In genomic region chr7:126474993-126475581, GRCm38 (mm10) we compare ENCODE assay signal across 8 mouse cellular contexts. TPM values are rescaled to one million over a fixed set of nuclear protein-coding genes. Genes with fewer than 3 reads are reported as not detected.
DNase-seq lines count a peak whose midpoint lies in the region; ATAC-seq and TF ChIP-seq lines count a peak whose summit lies in the region.

Gene Sh2b1 (minus strand): TSS chr7:126475424.

- intact Hi-C loops in heart, adult 2 months (cut with DNase I): loop anchor here (2.0 kb wide), 1 partner anchor 92 kb away; the partner anchor contains the start of gene Eif3c

- H3K4me2 ChIP-seq in embryonic facial prominence, embryonic 14.5 days (ENCODE audit: low read depth, low read length): peak within 1 kb of the TSS; percentile 89
- H3K4me2 ChIP-seq in limb, embryonic 14.5 days (replicated peaks; ENCODE audit: low read depth, low read length, severe bottlenecking): peak within 1 kb of the TSS; percentile 88
- H3K4me2 ChIP-seq in midbrain, postnatal 0 days (ENCODE audit: low read depth, low read length, poor library complexity, severe bottlenecking): peak within 1 kb of the TSS; percentile 97

- no peaks in the 10 kb centered on the region for H3K79me2 ChIP-seq in heart, adult 2 months (replicated peaks; ENCODE audit: control insufficient read depth, insufficient read depth, low read length)

- H3K36me3 ChIP-seq in embryonic facial prominence, embryonic 14.5 days (ENCODE audit: control insufficient read depth, insufficient read depth, low read length): peaks cover 29% of the 10 kb centered on the region
- H3K36me3 ChIP-seq in heart, adult 2 months (ENCODE audit: control insufficient read depth, insufficient read depth, low read length): no peaks in the 10 kb centered on the region
- H3K36me3 ChIP-seq in limb, embryonic 14.5 days (ENCODE audit: control insufficient read depth, insufficient read depth, low read length): peaks cover 28% of the 10 kb centered on the region
- H3K36me3 ChIP-seq in midbrain, postnatal 0 days (ENCODE audit: insufficient read depth, low read length): peaks cover 25% of the 10 kb centered on the region

- H3K27ac ChIP-seq in embryonic facial prominence, embryonic 14.5 days (replicated peaks; ENCODE audit: low read depth, low read length): peak within 1 kb of the TSS; percentile 94
- peak within 1 kb of the TSS; percentile 95 for H3K27ac ChIP-seq in heart, adult 2 months
- H3K27ac ChIP-seq in limb, embryonic 14.5 days (replicated peaks; ENCODE audit: low read depth, low read length): peak within 1 kb of the TSS; percentile 90
- peak within 1 kb of the TSS; percentile 94 for H3K27ac ChIP-seq in midbrain, postnatal 0 days (ENCODE audit: low read depth, low read length)

- peaks cover 10% of the 10 kb centered on the region for H3K4me1 ChIP-seq in embryonic facial prominence, embryonic 14.5 days (ENCODE audit: control insufficient read depth, insufficient read depth, low read length)
- H3K4me1 ChIP-seq in heart, adult 2 months (ENCODE audit: control insufficient read depth, insufficient read depth, low read length): peaks cover 2% of the 10 kb centered on the region
- peaks cover 13% of the 10 kb centered on the region for H3K4me1 ChIP-seq in limb, embryonic 14.5 days (ENCODE audit: control insufficient read depth, insufficient read depth, low read length)
- H3K4me1 ChIP-seq in midbrain, postnatal 0 days (ENCODE audit: insufficient read depth, low read length): peaks cover 5% of the 10 kb centered on the region; the same call in 1 of the 2 replicates

- no peaks in the 10 kb centered on the region for H3K27me3 ChIP-seq in embryonic facial prominence, embryonic 14.5 days (replicated peaks; ENCODE audit: control insufficient read depth, insufficient read depth, low read length)
- no peaks in the 10 kb centered on the region for H3K27me3 ChIP-seq in heart, adult 2 months (ENCODE audit: control insufficient read depth, insufficient read depth, low read length)
- no peaks in the 10 kb centered on the region for H3K27me3 ChIP-seq in limb, embryonic 14.5 days (ENCODE audit: control insufficient read depth, insufficient read depth, low read length)
- H3K27me3 ChIP-seq in midbrain, postnatal 0 days (ENCODE audit: insufficient read depth, low read length): no peaks in the 10 kb centered on the region

- WGBS in embryonic facial prominence, embryonic 14.5 days: under 1% methylated on average over 33 of the region's 53 CpGs
- under 1% methylated on average over 53 of the region's 53 CpGs for WGBS in heart, adult 2 months
- WGBS in limb, embryonic 14.5 days: under 1% methylated on average over 51 of the region's 53 CpGs
- under 1% methylated on average over 51 of the region's 53 CpGs for WGBS in midbrain, postnatal 0 days

- ATAC-seq in embryonic facial prominence, embryonic 14.5 days (ENCODE audit: low read depth): peak; percentile 94
- ATAC-seq in limb, embryonic 14.5 days (ENCODE audit: low FRiP score, low read depth): peak; percentile 92
- ATAC-seq in midbrain, postnatal 0 days (ENCODE audit: low FRiP score): peak; percentile 93

- peak; percentile 96 for DNase-seq in 416B (ENCODE audit: low read depth)
- peak; percentile 62 to 78 for DNase-seq in adrenal gland, postnatal 4 days (ENCODE audit: low spot score in 2 of 2)
- peak; percentile 97 for DNase-seq in embryonic facial prominence, embryonic 14.5 days (ENCODE audit: low spot score)
- peak; percentile 89 to 92 for DNase-seq in heart, adult 2 months
- peak; percentile 93 for DNase-seq in kidney, adult 9 months
- DNase-seq in limb, embryonic 14.5 days (ENCODE audit: low spot score): peak; percentile 88
- peak; percentile 96 for DNase-seq in midbrain, postnatal 0 days (ENCODE audit: low spot score)
- DNase-seq in spleen, postnatal 14 days (ENCODE audit: low spot score in 2 of 2): peak; percentile 70 to 79

- TF ChIP-seq CTCF in heart, adult 2 months (IDR thresholded peaks at IDR 0.05): peak; percentile 57
- peak; percentile 63 for TF ChIP-seq CTCF in midbrain, postnatal 0 days (IDR thresholded peaks at IDR 0.05)

- H3K4me3 ChIP-seq in embryonic facial prominence, embryonic 14.5 days (ENCODE audit: low read depth, low read length): peak within 1 kb of the TSS; percentile 65
- peak within 1 kb of the TSS; percentile 66 for H3K4me3 ChIP-seq in heart, adult 2 months
- peak within 1 kb of the TSS; percentile 86 for H3K4me3 ChIP-seq in limb, embryonic 14.5 days (replicated peaks; ENCODE audit: low read length)
- H3K4me3 ChIP-seq in midbrain, postnatal 0 days (ENCODE audit: low read depth, low read length): peak within 1 kb of the TSS; percentile 85

- H3K9ac ChIP-seq in embryonic facial prominence, embryonic 14.5 days (ENCODE audit: low read depth, low read length): peak within 1 kb of the TSS; percentile 91
- peak within 1 kb of the TSS; percentile 84 for H3K9ac ChIP-seq in heart, adult 2 months (ENCODE audit: low read depth, low read length)
- peak within 1 kb of the TSS; percentile 92 for H3K9ac ChIP-seq in limb, embryonic 14.5 days (ENCODE audit: low read depth, low read length, severe bottlenecking)
- H3K9ac ChIP-seq in midbrain, postnatal 0 days (replicated peaks; ENCODE audit: low read length, poor library complexity, severe bottlenecking): peak within 1 kb of the TSS; percentile 97

- TF ChIP-seq EP300 in heart, adult 2 months (IDR thresholded peaks at IDR 0.05; ENCODE audit: insufficient read depth, low read depth, low read length): peak; percentile 25; the same call in 1 of the 2 replicates

- TF ChIP-seq POLR2A in heart, adult 2 months (IDR thresholded peaks at IDR 0.05; ENCODE audit: insufficient read depth, low read depth, low read length): peak; percentile 89
- TF ChIP-seq POLR2A in limb, embryonic 14.5 days (IDR thresholded peaks at IDR 0.05; ENCODE audit: borderline replicate concordance, extremely low read depth, insufficient read depth, insufficient read length): peak; percentile 87; the same call in 1 of the 2 replicates

- no peaks in the 10 kb centered on the region for H3K9me3 ChIP-seq in embryonic facial prominence, embryonic 14.5 days (ENCODE audit: control insufficient read depth, low read length)
- H3K9me3 ChIP-seq in limb, embryonic 14.5 days (ENCODE audit: control insufficient read depth, low read length): no peaks in the 10 kb centered on the region
- H3K9me3 ChIP-seq in midbrain, postnatal 0 days (ENCODE audit: low read length): no peaks in the 10 kb centered on the region

RNA-seq across cellular contexts. Expression of gene Sh2b1, which starts in this region (rescaled TPM):
- total RNA-seq in adrenal gland, postnatal 4 days (2021): 10 to 100 TPM; 59.2 to 60.9 TPM
- polyA plus RNA-seq in embryonic facial prominence, embryonic 14.5 days (2014; fragmentation: Nextera tagmentation; extraction: Ambion mirVana): 44.3 and 46.3 TPM in 2 replicates
- 10 to 100 TPM; 42.5 to 46.1 TPM for total RNA-seq in heart, adult 2 months (2021)
- polyA plus RNA-seq in heart, adult 2 months (2012; rRNA removed): 58.2 and 59.2 TPM in 2 replicates
- polyA plus RNA-seq in limb, embryonic 14.5 days (2012; rRNA removed): 83.3 and 94.6 TPM in 2 replicates
- polyA plus RNA-seq in limb, embryonic 14.5 days (2014; fragmentation: Nextera tagmentation; extraction: Ambion mirVana): 50.2 and 53.7 TPM in 2 replicates
- 41.3 and 46.8 TPM in 2 replicates for total RNA-seq in midbrain, postnatal 0 days (2014; rRNA removed)
- 63.9 and 64.9 TPM in 2 replicates for polyA plus RNA-seq in midbrain, postnatal 0 days (2015; fragmentation: Nextera tagmentation; extraction: Ambion mirVana)

Comparison
In these comparisons a context has a peak if more than half of its experiments do, and no peak if none do; other contexts are left out.
1. Peak in every context shown above with its lines: DNase-seq, ATAC-seq, H3K4me3 ChIP-seq and H3K27ac ChIP-seq.